Mouse (Mus musculus) retina, postnatal 7 days (tissue): Measurements from ENCODE around the gene A1bg.

Experiments
- DNase-seq: peaks from one replicate; pipeline ENCODE4 v3.0.0-alpha.2; 2012; ENCODE audit warnings: low read depth, low spot score

A1bg gene

GRCm38 (mm10) chr15:60922912-60923311, at the start of gene A1bg:
Gene A1bg (minus strand): TSS chr15:60923012.
- no peak for DNase-seq

GRCm38 (mm10) chr15:60968549-60968861, 45.7 kb upstream of the A1bg start:
- DNase-seq = no peak

GRCm38 (mm10) chr15:60967841-60968548, 45.2 kb upstream of the A1bg start:
- no peak for DNase-seq

- no peak for DNase-seq
These were observed 2.9 kb upstream of the A1bg start for GRCm38 (mm10) chr15:60925686-60926085.

- no peak for DNase-seq
These were observed 18.8 kb downstream of the A1bg start for GRCm38 (mm10) chr15:60903763-60904697.

- DNase-seq = no peak
These were observed 24.4 kb downstream of the A1bg start for GRCm38 (mm10) chr15:60898187-60898965.

GRCm38 (mm10) chr15:60896040-60896439, 26.8 kb downstream of the A1bg start:
- no peak for DNase-seq

- DNase-seq = no peak
These were observed 29.8 kb downstream of the A1bg start for GRCm38 (mm10) chr15:60892976-60893463.

GRCm38 (mm10) chr15:60888724-60889123, 34.1 kb downstream of the A1bg start:
- no peak for DNase-seq

GRCm38 (mm10) chr15:60875721-60876120, 47.1 kb downstream of the A1bg start:
- no peak for DNase-seq

- no peak for DNase-seq
These were observed 60.4 kb downstream of the A1bg start for GRCm38 (mm10) chr15:60862417-60862816.

GRCm38 (mm10) chr15:60855112-60855511, 67.7 kb downstream of the A1bg start:
- no peak for DNase-seq

GRCm38 (mm10) chr15:60854151-60854550, 68.7 kb downstream of the A1bg start:
- DNase-seq = no peak

GRCm38 (mm10) chr15:60853231-60853999, 69.4 kb downstream of the A1bg start, which contains the start of gene Fam84b:
Gene Fam84b (minus strand): TSS chr15:60853778.
- DNase-seq = no peak

- no peak for DNase-seq
These were observed 74.2 kb downstream of the A1bg start for GRCm38 (mm10) chr15:60848630-60849029.
